Mouse (Mus musculus) heart, adult 9 months (tissue): ENCODE measurements at regions not wholly inside any gene's neighbourhood (a gene's known extent, or its start where the extent isn't known, plus 50 kb on each side); places are given as distances from the start of the nearest gene placed in this dataset.

ENCODE experiments used
- DNase-seq, 2 experiments: peaks; one replicate each; pipeline ENCODE4 v3.0.0; 2022; ENCODE audit warnings: low spot score in 2 of 2

- DNase-seq: no peak
Observed at GRCm38 (mm10) chr13:30600194-30600593, 55.0 kb upstream of the Uqcrfs1 start.

- no peak for DNase-seq
Observed at GRCm38 (mm10) chr13:30600625-30601407, 55.7 kb upstream of the Uqcrfs1 start.

DNA sequence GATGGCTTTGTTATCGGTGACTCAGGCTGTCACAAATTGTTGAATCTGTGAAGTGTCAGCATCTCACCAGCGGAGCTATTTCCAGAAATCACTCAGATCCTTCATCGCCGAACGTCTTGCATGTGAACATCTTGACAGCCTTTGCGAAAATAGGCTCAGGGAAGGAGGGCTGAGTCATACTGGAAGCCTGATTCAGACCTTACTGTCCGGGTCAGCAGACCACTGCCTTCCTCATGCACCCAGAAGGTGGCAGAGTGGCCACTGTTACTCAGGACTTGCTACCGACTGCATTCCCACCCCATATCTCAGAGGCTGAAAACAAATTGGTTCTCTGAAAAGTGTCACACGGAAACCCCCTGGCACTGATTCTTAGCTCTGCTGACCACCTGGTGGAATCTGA, 55.9 kb upstream of the Dusp22 start:
- peak in 1 of 2 experiments; percentile 23 for DNase-seq

- no peak for DNase-seq
Observed at GRCm38 (mm10) chr13:30607343-30607742, 52.5 kb upstream of the Dusp22 start.

DNA sequence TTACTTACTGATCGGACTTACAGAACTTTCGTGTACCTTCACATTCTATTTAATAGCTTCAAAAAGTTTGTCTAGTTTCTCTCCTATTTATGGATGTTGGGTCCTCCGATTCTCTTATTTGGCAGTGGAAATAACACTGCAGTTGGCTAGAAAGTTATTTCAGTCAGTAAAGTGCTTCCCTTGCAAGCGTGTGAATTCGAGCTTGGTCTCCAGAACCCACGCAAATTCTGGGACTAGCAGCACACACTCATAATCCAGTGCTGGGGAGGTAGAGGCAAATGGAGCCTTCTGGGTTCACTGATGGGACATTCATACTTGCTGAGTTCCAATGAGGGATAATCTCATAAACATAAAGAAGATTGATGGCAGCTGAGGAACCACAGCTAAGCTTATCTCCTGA, 51.9 kb upstream of the Dusp22 start:
- DNase-seq: no peak

GRCm38 (mm10) chr13:30609784-30610183, 50.0 kb upstream of the Dusp22 start:
- no peak for DNase-seq
